Mouse (Mus musculus) MEL (cell line): ENCODE measurements at regions not wholly inside any gene's neighbourhood (a gene's known extent, or its start where the extent isn't known, plus 50 kb on each side); places are given as distances from the start of the nearest gene placed in this dataset.

Experiments used
- CHD2 ChIP-seq: IDR thresholded peaks from 2 replicates; pipeline ENCODE4 v1.6.1; 2011; ENCODE audit warnings: low read length, improper control_type of control experiment
- CTCF ChIP-seq, 3 experiments: IDR thresholded peaks in 2 of 3; conservative IDR thresholded peaks in 1 of 3; 2 replicates each; pipeline ENCODE4 v1.5.1; 2011 to 2012; ENCODE audit warnings: low read length in 3 of 3, low read depth in 2 of 3, mild to moderate bottlenecking in 2 of 3, improper control_type of control experiment in 1 of 3, inconsistent platforms in 1 of 3, mixed read lengths in 1 of 3, moderate library complexity in 1 of 3; ENCODE audit not compliant: control insufficient read depth in 1 of 3, insufficient read depth in 1 of 3, poor library complexity in 1 of 3, severe bottlenecking in 1 of 3
- ETS1 ChIP-seq: IDR thresholded peaks from 2 replicates; pipeline ENCODE4 v1.6.1; 2012; ENCODE audit warnings: low read depth, mild to moderate bottlenecking, inconsistent platforms, low read length, improper control_type of control experiment, moderate library complexity
- GATA1 ChIP-seq: IDR thresholded peaks from 2 replicates; pipeline ENCODE4 v1.6.1; 2011; ENCODE audit warnings: low read depth, low read length, improper control_type of control experiment
- NELFE ChIP-seq: IDR thresholded peaks from 2 replicates; pipeline ENCODE4 v1.6.1; 2011; ENCODE audit warnings: low read depth, low read length, improper control_type of control experiment
- NRF1 ChIP-seq: IDR thresholded peaks from 2 replicates; pipeline ENCODE4 v1.6.1; 2014; ENCODE audit warnings: low read depth, mild to moderate bottlenecking, inconsistent platforms, low read length, improper control_type of control experiment, moderate library complexity; ENCODE audit not compliant: poor library complexity, insufficient read depth, severe bottlenecking
- POLR2A ChIP-seq, 2 experiments: IDR thresholded peaks; 2 replicates each; pipeline ENCODE4 v1.6.1; 2011 to 2012; ENCODE audit warnings: low read length in 2 of 2, mild to moderate bottlenecking in 2 of 2, control low read depth in 1 of 2, improper control_type of control experiment in 1 of 2, low read depth in 1 of 2, moderate library complexity in 1 of 2; ENCODE audit not compliant: control insufficient read depth in 1 of 2, insufficient read depth in 1 of 2, poor library complexity in 1 of 2
- USF1 ChIP-seq: IDR thresholded peaks from 2 replicates; pipeline ENCODE4 v1.6.1; 2014; ENCODE audit warnings: low read depth, mild to moderate bottlenecking, inconsistent platforms, low read length, improper control_type of control experiment, moderate library complexity
- ZMIZ1 ChIP-seq: IDR thresholded peaks from 2 replicates; pipeline ENCODE4 v1.6.1; 2012; ENCODE audit warnings: low read depth, mild to moderate bottlenecking, inconsistent platforms, low read length, improper control_type of control experiment, moderate library complexity

GRCm38 (mm10) chr13:79868481-79869225 is 1014.5 kb upstream of the Arrdc3 start:
- TF ChIP-seq GATA1, result no peak
- no peak for TF ChIP-seq ETS1
- TF ChIP-seq POLR2A (IDR thresholded peaks at IDR 0.05; ENCODE audit: control insufficient read depth in 1 of 2, insufficient read depth in 1 of 2, low read depth in 1 of 2, low read length in 2 of 2, poor library complexity in 1 of 2), result no peak
- TF ChIP-seq CTCF (IDR thresholded peaks at IDR 0.05 in 2 of 3, conservative IDR thresholded peaks at IDR 0.05 in 1 of 3; ENCODE audit: control insufficient read depth in 1 of 3, insufficient read depth in 1 of 3, low read depth in 2 of 3, low read length in 3 of 3, poor library complexity in 1 of 3, severe bottlenecking in 1 of 3), result no peak
- TF ChIP-seq ZMIZ1, result no peak
- no peak for TF ChIP-seq CHD2
- no peak for TF ChIP-seq NRF1
- no peak for TF ChIP-seq USF1
- no peak for TF ChIP-seq NELFE
